7 mouse cellular contexts compared by ENCODE assay signal in the genomic region with DNA sequence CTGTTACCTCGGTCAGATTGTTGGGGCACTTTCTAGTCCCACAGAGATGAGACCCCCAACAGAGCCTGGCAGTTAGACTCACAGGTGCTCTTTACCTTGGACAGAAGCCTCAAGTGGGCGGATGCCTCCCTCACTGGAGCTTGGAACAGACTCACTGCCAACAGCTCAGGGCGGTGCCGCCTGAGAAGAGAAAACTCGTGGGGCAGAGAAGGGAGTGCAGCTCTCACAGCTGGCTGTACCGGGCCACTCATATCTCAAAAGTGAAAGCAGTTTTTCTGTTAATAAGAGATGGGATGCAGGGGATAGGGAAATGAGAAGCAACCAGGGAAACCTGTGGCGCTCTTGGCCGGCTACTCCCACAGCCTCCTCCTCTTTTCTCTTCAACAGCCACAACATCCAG.
A peak's percentile ranks its signal among the peaks of the same experiment; 100 is the strongest.
DNase-seq lines count a peak whose midpoint lies in the region; TF ChIP-seq lines count a peak whose summit lies in the region.
"Not testable (repeated sequence)": the region's sequence is repeated elsewhere in the genome, so short reads cannot be mapped to it uniquely, and the experiment has no call there.

No protein-coding gene starts in this region.

- not testable (repeated sequence) for H3K27ac ChIP-seq in CH12.LX (ENCODE audit: insufficient read depth, low read depth)
- H3K27ac ChIP-seq in gastrocnemius, adult 2 months = peak overlapping the region; percentile 62

- not testable (repeated sequence) for H3K4me3 ChIP-seq in CH12.LX (replicated peaks in 1 of 3; ENCODE audit: low read depth in 2 of 3, low read length in 2 of 3, poor library complexity in 1 of 3); myocyte
- peak overlapping the region; percentile 29; the same call in 1 of the 2 replicates for H3K4me3 ChIP-seq in gastrocnemius, adult 2 months

- H3K9ac ChIP-seq in CH12.LX (ENCODE audit: insufficient read depth, low read depth) = not testable (repeated sequence)

- H3K27me3 ChIP-seq in CH12.LX (replicated peaks); myocyte (ENCODE audit: control insufficient read depth, insufficient read depth, insufficient read length): not testable (repeated sequence)

- not testable (repeated sequence) for TF ChIP-seq RAD21 in CH12.LX (IDR thresholded peaks at IDR 0.05; ENCODE audit: low read depth, low read length)

- in situ Hi-C loops in CH12.LX (cut with MboI; ENCODE audit: low pct_ligation_motif_present, low pct_unique_long_range_greater_than_20kb, low sequenced_read_pairs) = not testable (repeated sequence)

- not testable (repeated sequence) for H3K9me3 ChIP-seq in CH12.LX (replicated peaks; ENCODE audit: low read length)

- not testable (repeated sequence) for H3K79me2 ChIP-seq in CH12.LX (replicated peaks; ENCODE audit: control insufficient read depth, extremely low read depth, insufficient read depth, poor library complexity, severe bottlenecking); myocyte (ENCODE audit: control insufficient read depth, insufficient read depth)

- not testable (repeated sequence) for H3K4me1 ChIP-seq in CH12.LX (ENCODE audit: control insufficient read depth in 1 of 2, insufficient read depth in 2 of 2)

- TF ChIP-seq CTCF in CH12.LX (conservative IDR thresholded peaks at IDR 0.05 in 1 of 2, IDR thresholded peaks at IDR 0.05 in 1 of 2; ENCODE audit: low read depth in 2 of 2, low read length in 2 of 2); gastrocnemius, adult 2 months (IDR thresholded peaks at IDR 0.05): not testable (repeated sequence)

- not testable (repeated sequence) for TF ChIP-seq EP300 in CH12.LX (IDR thresholded peaks at IDR 0.05; ENCODE audit: low read length)

- intact Hi-C loops in gastrocnemius, adult 2 months (cut with DNase I); heart, postnatal 25 days (cut with DNase I): not testable (repeated sequence)

- TF ChIP-seq POLR2A in CH12.LX (IDR thresholded peaks at IDR 0.05; ENCODE audit: low read depth, low read length); myocyte (IDR thresholded peaks at IDR 0.05; ENCODE audit: insufficient read length, low read depth): not testable (repeated sequence)

- H3ac ChIP-seq in myocyte (ENCODE audit: control insufficient read depth, insufficient read length) = not testable (repeated sequence)

- H3K4me2 ChIP-seq in CH12.LX (ENCODE audit: insufficient read depth, low read depth, poor library complexity, severe bottlenecking) (peak overlapping the region; percentile 77), myocyte (ENCODE audit: low read depth) (peak overlapping the region; percentile 2)

- dilution Hi-C loops in CH12.LX (cut with MboI; ENCODE audit: extremely low pct_ligation_motif_present, extremely low pct_unique_long_range_greater_than_20kb, low sequenced_read_pairs) = not testable (repeated sequence)

- not testable (repeated sequence) for DNase-seq in CH12.LX (ENCODE audit: extremely low read depth)
- peak; percentile 40 for DNase-seq in gastrocnemius, adult 2 months
- peak; percentile 41 to 48 for DNase-seq in heart, adult 18-20 months
- peak; percentile 6 for DNase-seq in heart, postnatal 25 days (ENCODE audit: low spot score)
- peak; percentile 12 to 20 for DNase-seq in kidney, postnatal 4 days
- peak; percentile 4 for DNase-seq in testis, postnatal 14 days (ENCODE audit: low spot score)

- not testable (repeated sequence) for H3K36me3 ChIP-seq in CH12.LX (replicated peaks in 1 of 2; ENCODE audit: control insufficient read depth in 1 of 2, insufficient read depth in 1 of 2, low read length in 1 of 2); myocyte (ENCODE audit: control insufficient read depth, insufficient read depth)
